Mouse (Mus musculus) liver, embryonic 14 days (tissue): ENCODE results near the gene Gm13694. TPM values are rescaled to one million over a fixed set of nuclear protein-coding genes. Genes with fewer than 3 reads are reported as not detected.

Experiments
- polyA plus RNA-seq: library from polyadenylated mRNA; depleted of rRNA; stranded (reverse); fragments of >200 nt; gene quantifications from 2 replicates; pipeline ENCODE4 v1.2.3, GENCODE M21; 2012; rRNA removed

Gm13694 gene
- polyA plus RNA-seq: 0.01 TPM in 2 replicates

DNA sequence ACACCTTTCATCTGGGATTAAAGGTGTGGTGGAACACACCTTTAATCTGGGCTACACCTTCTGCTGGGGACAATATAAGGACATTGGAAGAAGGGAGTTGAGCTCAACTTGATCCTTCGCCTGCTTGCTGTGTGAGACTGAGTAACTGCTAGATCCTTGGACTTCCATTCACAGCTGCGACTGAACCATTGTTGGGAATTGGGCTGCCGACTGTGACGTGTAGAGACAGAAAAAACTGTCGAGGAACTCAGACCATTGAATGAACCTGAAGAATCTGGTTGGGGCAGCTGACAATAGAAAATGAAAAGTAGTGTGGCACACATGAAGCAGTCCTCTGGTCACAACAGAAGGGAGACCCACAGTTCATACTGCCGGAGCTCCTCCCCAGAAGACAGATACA, at the start of gene Gm13694:
Gene Gm13694, plus strand, starts transcription at position 301 of the 400 bp plus-strand sequence.

DNA sequence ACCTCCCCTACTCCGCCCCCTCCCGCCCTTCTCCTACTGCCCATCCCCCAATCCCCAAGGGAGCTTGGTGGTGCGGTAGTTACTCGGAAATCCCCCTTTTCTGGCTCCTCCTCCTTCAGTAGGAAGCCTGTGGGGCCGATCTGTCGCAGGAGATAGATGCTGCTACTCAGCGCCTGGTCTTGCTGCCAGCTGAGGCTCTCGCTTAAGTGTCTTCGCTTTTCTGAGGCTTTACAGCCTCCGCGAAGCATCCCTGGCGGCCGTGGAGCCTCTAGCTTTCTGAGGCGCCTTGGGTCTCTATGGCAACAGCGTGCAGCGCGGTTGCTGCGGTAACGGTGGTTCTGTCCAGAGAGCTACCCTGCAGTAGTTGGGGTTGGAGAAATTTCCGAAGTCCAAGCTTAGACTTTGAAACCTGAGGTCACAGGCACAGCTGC, 37.8 kb upstream of the Gm13694 start, which contains the start of gene Zswim2:
Gene Zswim2, minus strand, starts transcription at position 298 of the 431 bp plus-strand sequence.

DNA sequence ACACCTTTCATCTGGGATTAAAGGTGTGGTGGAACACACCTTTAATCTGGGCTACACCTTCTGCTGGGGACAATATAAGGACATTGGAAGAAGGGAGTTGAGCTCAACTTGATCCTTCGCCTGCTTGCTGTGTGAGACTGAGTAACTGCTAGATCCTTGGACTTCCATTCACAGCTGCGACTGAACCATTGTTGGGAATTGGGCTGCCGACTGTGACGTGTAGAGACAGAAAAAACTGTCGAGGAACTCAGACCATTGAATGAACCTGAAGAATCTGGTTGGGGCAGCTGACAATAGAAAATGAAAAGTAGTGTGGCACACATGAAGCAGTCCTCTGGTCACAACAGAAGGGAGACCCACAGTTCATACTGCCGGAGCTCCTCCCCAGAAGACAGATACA, 23.3 kb upstream of the Gm13694 start, which contains the start of gene Gm13698:
Gene Gm13698, plus strand, starts transcription at position 301 of the 400 bp plus-strand sequence.

DNA sequence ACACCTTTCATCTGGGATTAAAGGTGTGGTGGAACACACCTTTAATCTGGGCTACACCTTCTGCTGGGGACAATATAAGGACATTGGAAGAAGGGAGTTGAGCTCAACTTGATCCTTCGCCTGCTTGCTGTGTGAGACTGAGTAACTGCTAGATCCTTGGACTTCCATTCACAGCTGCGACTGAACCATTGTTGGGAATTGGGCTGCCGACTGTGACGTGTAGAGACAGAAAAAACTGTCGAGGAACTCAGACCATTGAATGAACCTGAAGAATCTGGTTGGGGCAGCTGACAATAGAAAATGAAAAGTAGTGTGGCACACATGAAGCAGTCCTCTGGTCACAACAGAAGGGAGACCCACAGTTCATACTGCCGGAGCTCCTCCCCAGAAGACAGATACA, 17.5 kb upstream of the Gm13694 start, which contains the start of gene Gm13693:
Gene Gm13693, plus strand, starts transcription at position 301 of the 400 bp plus-strand sequence.

DNA sequence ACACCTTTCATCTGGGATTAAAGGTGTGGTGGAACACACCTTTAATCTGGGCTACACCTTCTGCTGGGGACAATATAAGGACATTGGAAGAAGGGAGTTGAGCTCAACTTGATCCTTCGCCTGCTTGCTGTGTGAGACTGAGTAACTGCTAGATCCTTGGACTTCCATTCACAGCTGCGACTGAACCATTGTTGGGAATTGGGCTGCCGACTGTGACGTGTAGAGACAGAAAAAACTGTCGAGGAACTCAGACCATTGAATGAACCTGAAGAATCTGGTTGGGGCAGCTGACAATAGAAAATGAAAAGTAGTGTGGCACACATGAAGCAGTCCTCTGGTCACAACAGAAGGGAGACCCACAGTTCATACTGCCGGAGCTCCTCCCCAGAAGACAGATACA, 11.7 kb upstream of the Gm13694 start, which contains the start of gene Gm13695:
Gene Gm13695, plus strand, starts transcription at position 301 of the 400 bp plus-strand sequence.

DNA sequence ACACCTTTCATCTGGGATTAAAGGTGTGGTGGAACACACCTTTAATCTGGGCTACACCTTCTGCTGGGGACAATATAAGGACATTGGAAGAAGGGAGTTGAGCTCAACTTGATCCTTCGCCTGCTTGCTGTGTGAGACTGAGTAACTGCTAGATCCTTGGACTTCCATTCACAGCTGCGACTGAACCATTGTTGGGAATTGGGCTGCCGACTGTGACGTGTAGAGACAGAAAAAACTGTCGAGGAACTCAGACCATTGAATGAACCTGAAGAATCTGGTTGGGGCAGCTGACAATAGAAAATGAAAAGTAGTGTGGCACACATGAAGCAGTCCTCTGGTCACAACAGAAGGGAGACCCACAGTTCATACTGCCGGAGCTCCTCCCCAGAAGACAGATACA, 5.9 kb upstream of the Gm13694 start, which contains the start of gene Gm13696:
Gene Gm13696, plus strand, starts transcription at position 301 of the 400 bp plus-strand sequence.

DNA sequence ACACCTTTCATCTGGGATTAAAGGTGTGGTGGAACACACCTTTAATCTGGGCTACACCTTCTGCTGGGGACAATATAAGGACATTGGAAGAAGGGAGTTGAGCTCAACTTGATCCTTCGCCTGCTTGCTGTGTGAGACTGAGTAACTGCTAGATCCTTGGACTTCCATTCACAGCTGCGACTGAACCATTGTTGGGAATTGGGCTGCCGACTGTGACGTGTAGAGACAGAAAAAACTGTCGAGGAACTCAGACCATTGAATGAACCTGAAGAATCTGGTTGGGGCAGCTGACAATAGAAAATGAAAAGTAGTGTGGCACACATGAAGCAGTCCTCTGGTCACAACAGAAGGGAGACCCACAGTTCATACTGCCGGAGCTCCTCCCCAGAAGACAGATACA, 5.7 kb downstream of the Gm13694 start, which contains the start of gene Gm13697:
Gene Gm13697, plus strand, starts transcription at position 301 of the 400 bp plus-strand sequence.

DNA sequence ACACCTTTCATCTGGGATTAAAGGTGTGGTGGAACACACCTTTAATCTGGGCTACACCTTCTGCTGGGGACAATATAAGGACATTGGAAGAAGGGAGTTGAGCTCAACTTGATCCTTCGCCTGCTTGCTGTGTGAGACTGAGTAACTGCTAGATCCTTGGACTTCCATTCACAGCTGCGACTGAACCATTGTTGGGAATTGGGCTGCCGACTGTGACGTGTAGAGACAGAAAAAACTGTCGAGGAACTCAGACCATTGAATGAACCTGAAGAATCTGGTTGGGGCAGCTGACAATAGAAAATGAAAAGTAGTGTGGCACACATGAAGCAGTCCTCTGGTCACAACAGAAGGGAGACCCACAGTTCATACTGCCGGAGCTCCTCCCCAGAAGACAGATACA, 11.5 kb downstream of the Gm13694 start, which contains the start of gene Gm13691:
Gene Gm13691, plus strand, starts transcription at position 301 of the 400 bp plus-strand sequence.

Other genes with a start within 250 kb of the Gm13694 start
- 0.10 and 0.17 TPM in 2 replicates for gene Fam171b, start 166.3 kb upstream of the Gm13694 start, polyA plus RNA-seq
- not detected in 2 replicates for gene Zswim2, start 37.7 kb upstream of the Gm13694 start, polyA plus RNA-seq
- gene Gm13698, start 23.2 kb upstream of the Gm13694 start, polyA plus RNA-seq: 0.01 TPM in 2 replicates
- 0.01 TPM in 2 replicates for gene Gm13693, start 17.4 kb upstream of the Gm13694 start, polyA plus RNA-seq
- 0.01 TPM in 1 of 2 replicates, not detected in the other for gene Gm13695, start 11.6 kb upstream of the Gm13694 start, polyA plus RNA-seq
- gene Gm13696, start 5.8 kb upstream of the Gm13694 start, polyA plus RNA-seq: 0.01 TPM in 2 replicates
- gene Gm13697, start 5.8 kb downstream of the Gm13694 start, polyA plus RNA-seq: 0.01 TPM in 2 replicates
- gene Gm13691, start 11.6 kb downstream of the Gm13694 start, polyA plus RNA-seq: 0.01 TPM in 2 replicates